Mouse (Mus musculus) lung, embryonic 14.5 days (tissue): ENCODE measurements at regions not wholly inside any gene's neighbourhood (a gene's known extent, or its start where the extent isn't known, plus 50 kb on each side); places are given as distances from the start of the nearest gene placed in this dataset.
A peak's percentile ranks its signal among the peaks of the same experiment; 100 is the strongest.

Experiments used
- ATAC-seq: fragments of 200-750 bp; cut with Nextera tagmentation; 2 replicates; pipeline ENCODE4 v1.8.0; 2017; ENCODE audit warnings: mild to moderate bottlenecking, moderate TSS enrichment, moderate library complexity; ENCODE audit not compliant: insufficient read depth
- DNase-seq: peaks from one replicate; pipeline ENCODE4 v3.0.0-alpha.2; 2015
- H3K27ac ChIP-seq: fragments of 300-500 bp; sonication (generic); 2 replicates; pipeline ENCODE4 v1.5.1; 2014; ENCODE audit warnings: low read depth, mild to moderate bottlenecking, moderate library complexity
- H3K27me3 ChIP-seq: fragments of 300-500 bp; sonication (generic); 2 replicates; pipeline ENCODE4 v1.6.1; 2014; ENCODE audit warnings: low read length, control low read depth; ENCODE audit not compliant: insufficient read depth
- H3K36me3 ChIP-seq: fragments of 300-500 bp; sonication (generic); 2 replicates; pipeline ENCODE4 v1.6.1; 2014; ENCODE audit warnings: control low read depth; ENCODE audit not compliant: insufficient read depth
- H3K4me1 ChIP-seq: fragments of 300-500 bp; sonication (generic); 2 replicates; pipeline ENCODE4 v1.6.1; 2014; ENCODE audit warnings: antibody characterized with exemption, control low read depth; ENCODE audit not compliant: insufficient read depth
- H3K4me2 ChIP-seq: fragments of 300-500 bp; sonication (generic); 2 replicates; pipeline ENCODE4 v1.6.1; 2014; ENCODE audit warnings: mild to moderate bottlenecking
- H3K4me3 ChIP-seq: fragments of 300-500 bp; sonication (generic); 2 replicates; pipeline ENCODE4 v1.5.1; 2014; ENCODE audit warnings: low read depth, low read length
- H3K9ac ChIP-seq: fragments of 300-500 bp; sonication (generic); 2 replicates; pipeline ENCODE4 v1.6.1; 2014
- H3K9me3 ChIP-seq: fragments of 300-500 bp; sonication (generic); 2 replicates; pipeline ENCODE4 v1.6.1; 2016; ENCODE audit warnings: low read depth, low read length, control low read depth
- CTCF ChIP-seq: IDR thresholded peaks from 2 replicates; pipeline ENCODE4 v1.5.1; 2016; ENCODE audit warnings: antibody characterized with exemption, low read depth
- WGBS: fragments of 180-500 bp; shearing (Covaris S2); extraction: QIAGEN DNeasy Blood & Tissue Kit; methylation state at CpG from one replicate; pipeline ENCODE4 v1.1.7; 2014; 5-methylcytosine and 5-hydroxymethylcytosine counted together

GRCm38 (mm10) chr12:112277511-112277910 lies 131.5 kb downstream of the Kif26a start:
- no peak overlapping the region for H3K4me2 ChIP-seq
- H3K36me3 ChIP-seq, result no peaks in the 10 kb centered on the region
- DNase-seq, result no peak
- no peak overlapping the region for H3K9ac ChIP-seq
- no peaks in the 10 kb centered on the region for H3K4me1 ChIP-seq
- no peaks in the 10 kb centered on the region for H3K27me3 ChIP-seq
- no peaks in the 10 kb centered on the region for H3K9me3 ChIP-seq
- ATAC-seq, result no peak
- 53% methylated on average over 14 of the region's 14 CpGs for WGBS
- no peak overlapping the region for H3K4me3 ChIP-seq
- no peak for TF ChIP-seq CTCF
- H3K27ac ChIP-seq, result no peak overlapping the region

- Histone ChIP-seq H3K4me1 (no peaks in the 10 kb centered on the region), H3K4me3 (no peak overlapping the region), H3K4me2 (peak overlapping the region; percentile 29; the same call in 1 of the 2 replicates), H3K36me3 (no peaks in the 10 kb centered on the region), H3K27me3 (no peaks in the 10 kb centered on the region), H3K27ac (no peak overlapping the region), H3K9ac (no peak overlapping the region), H3K9me3 (no peaks in the 10 kb centered on the region)
- peak; percentile 15 for DNase-seq
- no peak for TF ChIP-seq CTCF
- WGBS, result 35% methylated on average over 15 of the region's 15 CpGs
- no peak for ATAC-seq
These were observed 139.1 kb downstream of the Kif26a start for GRCm38 (mm10) chr12:112285096-112285495.

- H3K36me3 ChIP-seq, result no peaks in the 10 kb centered on the region
- 83% methylated on average over 3 of the region's 3 CpGs for WGBS
- DNase-seq, result no peak
- no peak for TF ChIP-seq CTCF
- no peaks in the 10 kb centered on the region for H3K27me3 ChIP-seq
- no peaks in the 10 kb centered on the region for H3K4me1 ChIP-seq
- H3K4me3 ChIP-seq, result no peak overlapping the region
- no peak overlapping the region for H3K4me2 ChIP-seq
- H3K9ac ChIP-seq, result no peak overlapping the region
- H3K9me3 ChIP-seq, result no peaks in the 10 kb centered on the region
- H3K27ac ChIP-seq, result no peak overlapping the region
- no peak for ATAC-seq
These were observed 142.8 kb downstream of the Kif26a start for GRCm38 (mm10) chr12:112288786-112289185.

- Histone ChIP-seq H3K27me3 (no peaks in the 10 kb centered on the region), H3K27ac (no peak overlapping the region), H3K9ac (no peak overlapping the region), H3K36me3 (no peaks in the 10 kb centered on the region), H3K9me3 (no peaks in the 10 kb centered on the region), H3K4me1 (no peaks in the 10 kb centered on the region), H3K4me3 (no peak overlapping the region), H3K4me2 (no peak overlapping the region)
- no peak for ATAC-seq
- TF ChIP-seq CTCF, result no peak
- no peak for DNase-seq
- 82% methylated on average over 9 of the region's 9 CpGs for WGBS
These were observed 144.3 kb downstream of the Kif26a start for GRCm38 (mm10) chr12:112290299-112290698.

GRCm38 (mm10) chr12:112291748-112292561 lies 145.9 kb downstream of the Kif26a start:
- no peak overlapping the region for H3K4me2 ChIP-seq
- H3K27me3 ChIP-seq, result no peaks in the 10 kb centered on the region
- no peak overlapping the region for H3K4me3 ChIP-seq
- 39% methylated on average over 16 of the region's 16 CpGs for WGBS
- no peaks in the 10 kb centered on the region for H3K9me3 ChIP-seq
- no peak overlapping the region for H3K9ac ChIP-seq
- no peak for DNase-seq
- ATAC-seq, result no peak; the same call in 1 of the 2 replicates
- H3K27ac ChIP-seq, result no peak overlapping the region
- TF ChIP-seq CTCF, result no peak
- no peaks in the 10 kb centered on the region for H3K4me1 ChIP-seq
- H3K36me3 ChIP-seq, result no peaks in the 10 kb centered on the region

- Histone ChIP-seq H3K9ac (no peak overlapping the region), H3K4me1 (no peaks in the 10 kb centered on the region), H3K9me3 (no peaks in the 10 kb centered on the region), H3K27me3 (no peaks in the 10 kb centered on the region), H3K27ac (no peak overlapping the region), H3K4me2 (no peak overlapping the region), H3K36me3 (no peaks in the 10 kb centered on the region), H3K4me3 (no peak overlapping the region)
- no peak for ATAC-seq
- WGBS, result 70% methylated on average over 12 of the region's 13 CpGs
- TF ChIP-seq CTCF, result no peak
- no peak for DNase-seq
These were observed 147.1 kb downstream of the Kif26a start for GRCm38 (mm10) chr12:112293105-112293504.

GRCm38 (mm10) chr12:112295337-112295941 lies 149.4 kb downstream of the Kif26a start:
- ATAC-seq (no peak), DNase-seq (no peak)
- H3K36me3 ChIP-seq, result no peaks in the 10 kb centered on the region
- H3K4me1 ChIP-seq, result no peaks in the 10 kb centered on the region
- no peak for TF ChIP-seq CTCF
- WGBS, result 83% methylated on average over 6 of the region's 6 CpGs
- no peak overlapping the region for H3K4me2 ChIP-seq
- no peaks in the 10 kb centered on the region for H3K27me3 ChIP-seq
- no peak overlapping the region for H3K4me3 ChIP-seq
- no peak overlapping the region for H3K9ac ChIP-seq
- H3K9me3 ChIP-seq, result no peaks in the 10 kb centered on the region
- no peak overlapping the region for H3K27ac ChIP-seq
